Mouse (Mus musculus): ENCODE measurements around the gene Sergef. TPM values are rescaled to one million over a fixed set of nuclear protein-coding genes. Genes with fewer than 3 reads are reported as not detected.

Sergef gene
- total and polyA plus RNA-seq, 2 experiments from 2014 or later, result 46.9 to 50.7 TPM

DNA sequence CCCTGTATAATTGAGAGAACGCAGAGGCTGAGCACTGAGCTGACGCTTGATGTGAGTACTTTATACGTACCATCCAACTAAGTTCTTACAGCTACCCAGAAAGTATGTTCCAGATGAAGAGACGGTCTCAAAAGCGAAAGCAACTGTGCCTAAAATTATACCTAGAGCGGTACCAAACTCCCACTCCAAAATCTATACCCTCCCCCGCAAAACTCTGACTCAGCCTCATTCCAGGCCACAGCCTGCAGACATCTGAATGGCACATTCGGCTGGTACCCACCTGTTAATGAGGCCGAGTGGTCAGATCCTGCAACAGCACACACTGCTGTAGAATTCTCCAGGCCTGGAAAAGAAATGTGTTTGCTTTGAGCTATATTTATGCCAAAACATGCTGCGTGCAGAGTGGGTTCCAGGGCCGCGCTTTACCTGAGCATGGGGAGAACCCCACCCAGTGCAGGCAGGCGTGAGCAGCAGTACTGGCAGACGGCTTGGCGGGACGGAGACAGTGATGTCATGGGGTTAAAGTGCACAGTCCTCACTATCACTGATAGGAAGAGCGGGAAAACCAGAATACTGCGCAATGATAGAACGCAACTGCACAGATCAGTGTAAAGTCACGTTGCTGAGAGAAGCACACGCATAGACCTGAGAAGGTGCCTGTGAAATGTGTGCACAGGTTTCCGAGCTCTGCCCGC is 21.0 kb downstream of the Sergef start:
- no peak overlapping the region for H3K4me2 ChIP-seq (ENCODE audit: low read depth)
- ATAC-seq (no peak), DNase-seq (no peak)
- no peaks in the 10 kb centered on the region for H3K27me3 ChIP-seq (ENCODE audit: insufficient read depth, low read length)
- no peaks in the 10 kb centered on the region for H3K4me1 ChIP-seq (ENCODE audit: insufficient read depth)
- no peak for TF ChIP-seq CTCF (IDR thresholded peaks at IDR 0.05; ENCODE audit: low read depth)
- no peak overlapping the region for H3K9ac ChIP-seq
- H3K9me3 ChIP-seq (ENCODE audit: low read length), result no peaks in the 10 kb centered on the region
- no peak overlapping the region for H3K27ac ChIP-seq (ENCODE audit: low read depth, low read length)
- no peak overlapping the region for H3K4me3 ChIP-seq (ENCODE audit: low read depth, low read length)
- WGBS, result 92% methylated on average over 23 of the region's 23 CpGs
- H3K36me3 ChIP-seq (ENCODE audit: insufficient read depth), result peaks cover 37% of the 10 kb centered on the region

DNA sequence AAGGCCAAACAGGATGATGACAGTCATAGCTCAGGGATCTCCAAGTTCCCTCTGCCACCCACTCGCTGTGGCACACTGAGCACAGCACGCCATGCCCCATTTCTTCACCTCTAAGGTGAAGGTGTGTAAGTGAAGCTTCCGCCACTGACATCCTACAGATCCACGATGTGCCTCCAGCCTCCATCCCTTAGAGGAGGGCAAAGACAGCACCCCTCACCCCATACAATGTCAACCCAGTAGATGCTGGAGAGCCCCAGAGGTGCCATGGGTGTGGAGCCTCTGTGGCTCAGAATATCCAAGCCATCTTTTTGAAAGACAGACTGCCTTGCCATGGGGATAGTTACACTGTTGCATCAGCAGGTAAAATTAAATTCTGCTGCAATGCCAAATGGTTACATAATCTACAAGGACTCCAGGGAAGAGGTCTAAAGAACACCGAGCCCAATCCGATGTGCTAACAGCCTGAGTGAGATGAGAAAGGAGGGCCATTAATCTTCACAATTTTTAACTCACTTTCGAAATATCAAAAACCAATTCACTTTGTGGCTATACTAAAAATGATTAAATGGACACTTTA is 23.1 kb downstream of the Sergef start:
- Histone ChIP-seq H3K27me3 (ENCODE audit: insufficient read depth, low read length) (no peaks in the 10 kb centered on the region), H3K27ac (ENCODE audit: low read depth, low read length) (no peak overlapping the region), H3K36me3 (ENCODE audit: insufficient read depth) (peaks cover 48% of the 10 kb centered on the region), H3K4me3 (ENCODE audit: low read depth, low read length) (no peak overlapping the region), H3K4me1 (ENCODE audit: insufficient read depth) (no peaks in the 10 kb centered on the region), H3K4me2 (ENCODE audit: low read depth) (no peak overlapping the region), H3K9ac (no peak overlapping the region), H3K9me3 (ENCODE audit: low read length) (no peaks in the 10 kb centered on the region)
- 93% methylated on average over 7 of the region's 7 CpGs for WGBS
- ATAC-seq (no peak), DNase-seq (no peak)
- no peak for TF ChIP-seq CTCF (IDR thresholded peaks at IDR 0.05; ENCODE audit: low read depth)

DNA sequence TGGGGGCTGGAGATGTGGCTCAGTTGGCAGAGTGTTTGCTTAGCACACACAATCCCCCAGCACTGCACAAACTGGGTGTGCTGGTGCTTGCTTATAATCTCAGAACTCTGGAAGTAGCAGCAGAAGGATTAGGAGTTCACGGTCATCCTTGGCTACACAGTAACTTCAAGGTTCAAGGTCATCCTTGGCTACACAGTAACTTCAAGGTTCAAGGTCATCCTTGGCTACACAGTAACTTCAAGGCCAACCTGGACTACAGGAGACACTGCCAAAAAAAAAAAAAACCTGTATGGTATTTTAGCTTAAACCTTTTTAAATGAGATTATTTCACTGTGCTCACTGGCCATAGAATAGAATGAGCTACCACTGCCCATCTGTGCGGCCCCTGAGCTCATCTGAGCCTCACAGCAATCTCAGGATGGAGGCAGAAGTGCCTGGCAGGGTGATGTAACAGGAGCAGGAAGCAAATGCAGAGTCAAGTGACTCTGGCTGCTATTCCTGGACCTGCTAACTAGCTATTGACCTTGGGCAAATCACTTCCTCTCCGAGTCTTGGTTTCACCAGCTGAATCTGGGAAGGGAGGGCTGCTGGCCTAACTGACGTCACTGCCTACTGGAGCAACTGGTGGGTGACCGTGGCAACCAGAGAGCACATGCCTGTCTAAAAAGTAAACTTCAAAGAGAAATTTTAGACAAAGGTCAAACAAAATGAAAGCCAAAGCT is 24.2 kb downstream of the Sergef start:
- Histone ChIP-seq H3K4me3 (ENCODE audit: low read depth, low read length) (no peak overlapping the region), H3K4me2 (ENCODE audit: low read depth) (no peak overlapping the region), H3K27ac (ENCODE audit: low read depth, low read length) (no peak overlapping the region), H3K4me1 (ENCODE audit: insufficient read depth) (no peaks in the 10 kb centered on the region), H3K9ac (no peak overlapping the region), H3K9me3 (ENCODE audit: low read length) (no peaks in the 10 kb centered on the region), H3K36me3 (ENCODE audit: insufficient read depth) (peaks cover 47% of the 10 kb centered on the region), H3K27me3 (ENCODE audit: insufficient read depth, low read length) (no peaks in the 10 kb centered on the region)
- DNase-seq (no peak), ATAC-seq (no peak)
- 76% methylated on average over 5 of the region's 5 CpGs for WGBS
- no peak for TF ChIP-seq CTCF (IDR thresholded peaks at IDR 0.05; ENCODE audit: low read depth)

DNA sequence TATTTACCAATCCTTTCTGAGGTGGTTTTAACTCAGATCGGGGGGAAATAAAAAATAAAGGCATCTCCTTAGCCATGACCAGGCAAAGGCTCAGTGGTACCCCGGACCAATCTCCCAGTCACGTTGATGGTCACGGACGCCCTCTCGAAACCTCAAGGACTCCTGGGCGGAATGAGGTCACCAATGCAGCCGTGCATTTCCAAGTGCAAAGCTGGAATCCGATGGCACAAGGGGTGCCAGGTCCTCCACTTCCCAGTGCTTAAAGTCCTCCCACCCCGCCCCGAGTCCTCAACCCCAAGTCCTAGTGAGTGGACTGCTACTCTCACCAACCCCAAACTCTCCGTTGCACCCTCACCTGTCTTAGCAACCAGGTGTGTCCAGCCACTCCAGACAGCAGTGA is 25.3 kb downstream of the Sergef start:
- 92% methylated on average over 12 of the region's 12 CpGs for WGBS
- TF ChIP-seq CTCF (IDR thresholded peaks at IDR 0.05; ENCODE audit: low read depth), result no peak
- no peak for ATAC-seq
- Histone ChIP-seq H3K4me1 (ENCODE audit: insufficient read depth) (no peaks in the 10 kb centered on the region), H3K27ac (ENCODE audit: low read depth, low read length) (no peak overlapping the region), H3K4me2 (ENCODE audit: low read depth) (no peak overlapping the region), H3K9ac (no peak overlapping the region), H3K4me3 (ENCODE audit: low read depth, low read length) (no peak overlapping the region), H3K9me3 (ENCODE audit: low read length) (no peaks in the 10 kb centered on the region), H3K36me3 (ENCODE audit: insufficient read depth) (peaks cover 42% of the 10 kb centered on the region), H3K27me3 (ENCODE audit: insufficient read depth, low read length) (no peaks in the 10 kb centered on the region)
- DNase-seq, result no peak

DNA sequence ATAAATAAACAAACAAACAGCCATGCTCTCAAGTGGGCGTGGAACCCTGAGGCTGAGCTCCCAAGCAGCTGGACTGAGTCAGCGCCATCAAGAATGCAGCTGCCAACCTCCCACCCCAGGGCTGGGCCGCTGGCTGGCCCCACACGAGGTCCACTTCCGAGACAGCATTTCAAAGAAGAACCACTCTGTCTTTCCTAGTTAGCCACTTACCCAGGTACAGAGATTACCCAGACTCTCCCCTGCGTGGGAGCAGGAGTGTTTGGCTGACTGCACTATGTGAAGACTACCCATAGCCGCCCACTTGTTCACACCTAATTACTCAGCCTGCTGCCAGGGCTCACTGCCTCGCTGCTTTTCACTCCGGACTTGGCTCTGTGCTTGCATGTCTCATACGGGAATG is 26.5 kb downstream of the Sergef start:
- no peaks in the 10 kb centered on the region for H3K27me3 ChIP-seq (ENCODE audit: insufficient read depth, low read length)
- DNase-seq (peak; percentile 9), ATAC-seq (no peak)
- no peak overlapping the region for H3K4me2 ChIP-seq (ENCODE audit: low read depth)
- no peaks in the 10 kb centered on the region for H3K9me3 ChIP-seq (ENCODE audit: low read length)
- 54% methylated on average over 10 of the region's 10 CpGs for WGBS
- H3K36me3 ChIP-seq (ENCODE audit: insufficient read depth), result peaks cover 37% of the 10 kb centered on the region
- H3K27ac ChIP-seq (ENCODE audit: low read depth, low read length), result no peak overlapping the region
- no peaks in the 10 kb centered on the region for H3K4me1 ChIP-seq (ENCODE audit: insufficient read depth)
- no peak overlapping the region for H3K9ac ChIP-seq
- TF ChIP-seq CTCF (IDR thresholded peaks at IDR 0.05; ENCODE audit: low read depth), result no peak
- no peak overlapping the region for H3K4me3 ChIP-seq (ENCODE audit: low read depth, low read length)

DNA sequence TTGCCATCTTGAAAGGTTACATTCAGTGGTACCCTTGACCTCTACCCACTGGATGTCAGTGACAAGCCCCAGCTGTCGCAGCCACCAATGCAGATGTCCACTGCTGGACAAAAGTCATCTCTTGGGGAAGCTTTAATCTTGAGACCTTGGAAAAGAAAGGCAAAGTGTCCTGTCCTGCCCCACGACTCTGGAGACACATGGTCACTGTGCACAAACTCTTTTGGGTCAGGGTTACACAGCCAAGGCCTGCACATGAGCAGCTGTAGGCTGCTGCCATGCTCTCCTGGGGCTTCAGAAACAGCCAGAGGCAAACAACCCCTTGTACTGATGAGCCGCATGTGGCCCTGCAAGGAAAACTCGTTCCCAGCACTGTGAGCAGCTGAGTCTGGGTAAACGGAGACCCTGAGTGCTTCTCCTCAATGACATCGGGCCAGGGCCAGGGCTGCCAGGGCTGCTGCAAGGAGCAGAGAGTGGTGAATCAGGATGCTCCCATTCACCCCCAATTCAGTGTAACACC is 27.1 kb downstream of the Sergef start:
- H3K27me3 ChIP-seq (ENCODE audit: insufficient read depth, low read length), result no peaks in the 10 kb centered on the region
- no peak for ATAC-seq
- H3K27ac ChIP-seq (ENCODE audit: low read depth, low read length), result no peak overlapping the region
- no peak overlapping the region for H3K9ac ChIP-seq
- H3K4me3 ChIP-seq (ENCODE audit: low read depth, low read length), result no peak overlapping the region
- H3K9me3 ChIP-seq (ENCODE audit: low read length), result no peaks in the 10 kb centered on the region
- no peak overlapping the region for H3K4me2 ChIP-seq (ENCODE audit: low read depth)
- no peak for DNase-seq
- 79% methylated on average over 6 of the region's 6 CpGs for WGBS
- TF ChIP-seq CTCF (IDR thresholded peaks at IDR 0.05; ENCODE audit: low read depth), result no peak
- peaks cover 35% of the 10 kb centered on the region for H3K36me3 ChIP-seq (ENCODE audit: insufficient read depth)
- H3K4me1 ChIP-seq (ENCODE audit: insufficient read depth), result no peaks in the 10 kb centered on the region

DNA sequence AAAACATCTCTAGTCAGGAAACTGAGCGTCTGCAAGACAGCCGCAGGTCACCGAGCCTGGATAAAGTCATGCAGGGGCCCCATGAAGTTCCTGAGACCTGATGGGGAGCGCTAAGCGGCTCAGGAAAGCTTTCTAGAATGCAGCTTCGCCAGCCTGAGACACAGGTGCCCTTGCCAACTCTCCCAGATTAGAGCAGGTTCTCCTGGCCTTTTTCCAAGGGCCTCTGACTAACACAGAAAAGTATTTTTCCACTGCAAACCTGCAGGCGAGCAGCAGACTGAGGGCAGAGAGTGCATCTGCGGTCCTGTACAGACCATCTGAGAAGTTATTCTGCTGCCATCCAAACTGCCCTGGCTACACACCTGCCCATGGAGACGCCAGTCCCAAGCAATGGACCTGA is 27.6 kb downstream of the Sergef start:
- DNase-seq, result no peak
- H3K4me1 ChIP-seq (ENCODE audit: insufficient read depth), result no peaks in the 10 kb centered on the region
- H3K27ac ChIP-seq (ENCODE audit: low read depth, low read length), result no peak overlapping the region
- WGBS, result 62% methylated on average over 9 of the region's 9 CpGs
- ATAC-seq, result no peak
- no peak for TF ChIP-seq CTCF (IDR thresholded peaks at IDR 0.05; ENCODE audit: low read depth)
- peak overlapping the region; percentile 22; the same call in 1 of the 2 replicates for H3K9ac ChIP-seq
- H3K27me3 ChIP-seq (ENCODE audit: insufficient read depth, low read length), result no peaks in the 10 kb centered on the region
- H3K9me3 ChIP-seq (ENCODE audit: low read length), result no peaks in the 10 kb centered on the region
- peaks cover 35% of the 10 kb centered on the region for H3K36me3 ChIP-seq (ENCODE audit: insufficient read depth)
- no peak overlapping the region for H3K4me3 ChIP-seq (ENCODE audit: low read depth, low read length)
- no peak overlapping the region for H3K4me2 ChIP-seq (ENCODE audit: low read depth)
